Mouse (Mus musculus): ENCODE results near the gene Cadm4.

DNA sequence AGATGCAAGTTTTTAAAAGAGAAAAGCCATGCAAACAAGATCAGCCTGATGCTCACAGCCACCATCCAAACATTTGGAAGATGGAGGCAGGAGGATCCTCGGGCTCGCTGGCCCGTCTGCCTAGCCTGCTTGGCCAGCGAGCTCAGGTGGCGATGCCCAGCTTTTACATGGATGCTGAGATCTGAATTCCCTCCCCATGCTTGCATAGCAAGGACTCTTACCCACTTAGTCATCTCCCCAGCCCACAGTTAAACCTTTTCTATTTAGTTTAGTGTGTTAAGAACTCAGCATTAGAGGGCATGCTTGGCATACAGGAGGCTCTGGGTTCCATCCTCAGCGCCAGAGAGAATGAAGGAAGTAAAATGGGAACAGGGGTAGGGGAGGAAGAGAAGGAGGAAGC is 42.6 kb upstream of the Cadm4 start:
- TF ChIP-seq ZNF384 (IDR thresholded peaks at IDR 0.05; ENCODE audit: low read depth, low read length) (no peak), POLR2A (IDR thresholded peaks at IDR 0.05; ENCODE audit: low read depth, low read length) (no peak), EP300 (IDR thresholded peaks at IDR 0.05; ENCODE audit: low read length) (no peak), SMC3 (IDR thresholded peaks at IDR 0.05; ENCODE audit: low read depth, low read length) (no peak), CTCF (conservative IDR thresholded peaks at IDR 0.05 in 1 of 2, IDR thresholded peaks at IDR 0.05 in 1 of 2; ENCODE audit: low read depth in 2 of 2, low read length in 2 of 2) (no peak), RAD21 (IDR thresholded peaks at IDR 0.05; ENCODE audit: low read depth, low read length) (no peak)
